Mouse (Mus musculus) gastrocnemius, postnatal 25 days (tissue): ENCODE data around the gene Ppil4. TPM values are rescaled to one million over a fixed set of nuclear protein-coding genes. Genes with fewer than 3 reads are reported as not detected.

Source experiments
- DNase-seq: peaks from one replicate; pipeline ENCODE4 v3.0.0; 2022
- total RNA-seq, 2 experiments: library from RNA; stranded (reverse); gene quantifications; 1 replicate in 1 of 2; 2 replicates in 1 of 2; pipeline ENCODE4 v1.2.3; 2021

Gene Ppil4
- total RNA-seq, 2 experiments from 2014 or later: 10.2 to 10.5 TPM

- DNase-seq: no peak
Measured at GRCm38 (mm10) chr10:7824663-7825280, 32.1 kb downstream of the Ppil4 start.

GRCm38 (mm10) chr10:7825281-7825665 is 32.6 kb downstream of the Ppil4 start:
- DNase-seq: no peak

- no peak for DNase-seq
Measured at GRCm38 (mm10) chr10:7826106-7826505, 33.4 kb downstream of the Ppil4 start.

GRCm38 (mm10) chr10:7832171-7832676 is 39.5 kb downstream of the Ppil4 start, which contains the start of gene Zc3h12d:
Gene Zc3h12d (plus strand): TSS chr10:7832470.
- DNase-seq: no peak

GRCm38 (mm10) chr10:7833377-7834165 is 40.9 kb downstream of the Ppil4 start:
- no peak for DNase-seq

GRCm38 (mm10) chr10:7834671-7835225 is 42.1 kb downstream of the Ppil4 start:
- DNase-seq: no peak

GRCm38 (mm10) chr10:7836902-7837301 is 44.2 kb downstream of the Ppil4 start:
- DNase-seq: no peak

GRCm38 (mm10) chr10:7837446-7837845 is 44.8 kb downstream of the Ppil4 start:
- no peak for DNase-seq

GRCm38 (mm10) chr10:7838036-7838435 is 45.3 kb downstream of the Ppil4 start:
- DNase-seq: no peak

- DNase-seq: no peak
Measured at GRCm38 (mm10) chr10:7838874-7839421, 46.3 kb downstream of the Ppil4 start.

GRCm38 (mm10) chr10:7839551-7840352 is 47.1 kb downstream of the Ppil4 start:
- DNase-seq: peak; percentile 43

GRCm38 (mm10) chr10:7840353-7840733 is 47.7 kb downstream of the Ppil4 start:
- DNase-seq: no peak

- no peak for DNase-seq
Measured at GRCm38 (mm10) chr10:7840785-7841184, 48.1 kb downstream of the Ppil4 start.

GRCm38 (mm10) chr10:7841571-7842080 is 48.9 kb downstream of the Ppil4 start:
- DNase-seq: peak; percentile 73

GRCm38 (mm10) chr10:7843181-7843580 is 50.5 kb downstream of the Ppil4 start:
- DNase-seq: no peak

GRCm38 (mm10) chr10:7844161-7844560 is 51.5 kb downstream of the Ppil4 start:
- DNase-seq: no peak

GRCm38 (mm10) chr10:7845136-7845535 is 52.4 kb downstream of the Ppil4 start:
- no peak for DNase-seq

- no peak for DNase-seq
Measured at GRCm38 (mm10) chr10:7845991-7846390, 53.3 kb downstream of the Ppil4 start.

GRCm38 (mm10) chr10:7847166-7847605 is 54.5 kb downstream of the Ppil4 start:
- no peak for DNase-seq

GRCm38 (mm10) chr10:7851891-7852290 is 59.2 kb downstream of the Ppil4 start:
- no peak for DNase-seq

- no peak for DNase-seq
Measured at GRCm38 (mm10) chr10:7860494-7860893, 67.8 kb downstream of the Ppil4 start.
